Mouse (Mus musculus): Measurements from ENCODE around the gene Cplx3. TPM values are rescaled to one million over a fixed set of nuclear protein-coding genes. Genes with fewer than 3 reads are reported as not detected.

Cplx3 gene
- total RNA-seq, 2 experiments from 2014 or later: 16.3 to 27.4 TPM

DNA sequence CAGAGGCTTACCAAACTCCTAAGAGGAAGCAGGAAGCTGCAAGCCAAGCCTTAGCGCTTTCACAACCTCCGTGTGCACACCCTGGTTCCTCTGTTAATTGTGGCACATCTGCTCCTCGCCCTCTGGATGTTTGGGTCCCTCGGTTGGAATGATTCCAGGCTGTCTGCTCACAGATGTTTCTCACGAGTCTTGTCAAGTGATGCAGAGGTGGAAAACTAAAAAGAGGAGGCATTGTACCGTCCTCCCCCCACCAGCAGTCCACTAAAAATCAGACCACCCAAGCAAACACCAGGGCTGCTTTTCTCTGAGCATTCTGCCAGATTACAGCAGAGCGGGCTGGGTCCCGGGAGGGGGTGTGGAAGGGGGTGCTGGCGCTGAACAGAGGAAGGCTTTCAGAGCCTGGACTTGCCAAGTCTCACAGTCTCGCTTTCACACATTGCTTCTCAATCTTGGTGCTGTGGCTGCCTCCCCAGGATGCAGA is 40.3 kb downstream of the Cplx3 start:
- intact Hi-C loops (cut with DNase I): no loop called here
- DNase-seq (ENCODE audit: low spot score in 2 of 2): peak; percentile 57 to 62

- intact Hi-C loops (cut with DNase I): no loop called here
Observed at GRCm38 (mm10) chr9:57564609-57565008, 41.5 kb downstream of the Cplx3 start.

DNA sequence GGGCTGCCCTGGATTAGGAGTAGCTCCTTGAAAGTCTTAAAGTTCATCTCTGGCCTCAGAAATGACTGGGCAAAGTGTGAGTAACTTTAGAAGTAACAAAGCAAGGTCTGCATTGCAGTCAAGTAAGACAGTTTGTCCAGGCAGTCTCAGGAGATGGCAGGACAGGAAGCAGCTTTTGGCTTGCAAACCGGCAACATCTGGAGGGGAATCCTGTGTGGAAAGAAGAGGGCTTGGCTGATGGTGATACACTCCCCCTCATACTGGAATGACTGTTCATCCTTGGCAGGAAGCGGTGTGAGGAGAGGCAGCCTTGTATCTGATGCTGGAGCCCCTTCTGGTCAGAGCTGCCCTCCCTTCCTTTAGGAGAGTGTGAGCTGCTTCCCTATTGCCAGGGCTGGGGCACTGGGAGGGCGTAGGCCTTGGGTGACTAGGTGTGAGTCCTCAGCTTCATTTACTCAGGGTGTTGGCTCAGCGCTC is 43.1 kb downstream of the Cplx3 start:
- DNase-seq (ENCODE audit: low spot score in 2 of 2): peak; percentile 45 to 50
- intact Hi-C loops (cut with DNase I): no loop called here

More at GRCm38 (mm10) chr9:57564609-57565008, 41.5 kb downstream of the Cplx3 start:
- DNase-seq (ENCODE audit: low spot score in 2 of 2): no peak

DNA sequence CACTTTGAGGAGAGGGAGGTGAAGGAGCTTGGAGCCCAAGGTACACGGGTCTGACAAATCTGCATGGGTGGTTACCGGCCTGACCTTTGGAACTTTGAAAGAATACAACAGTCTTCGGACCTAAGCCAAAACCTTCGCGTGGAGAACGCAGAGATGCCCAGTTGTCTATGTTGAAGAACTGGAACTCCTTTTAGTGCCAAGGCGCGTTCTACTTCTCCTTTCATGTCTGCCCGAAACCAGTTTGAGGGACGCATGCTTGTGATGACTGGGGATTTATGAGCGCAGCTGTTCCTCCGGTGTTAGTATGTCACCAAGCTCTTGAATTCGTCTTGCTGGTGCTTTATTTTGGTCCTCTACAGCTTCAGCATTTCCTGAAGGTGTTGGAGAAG is 44.4 kb downstream of the Cplx3 start:
- DNase-seq (ENCODE audit: low spot score in 2 of 2): no peak
- intact Hi-C loops (cut with DNase I): no loop called here

DNA sequence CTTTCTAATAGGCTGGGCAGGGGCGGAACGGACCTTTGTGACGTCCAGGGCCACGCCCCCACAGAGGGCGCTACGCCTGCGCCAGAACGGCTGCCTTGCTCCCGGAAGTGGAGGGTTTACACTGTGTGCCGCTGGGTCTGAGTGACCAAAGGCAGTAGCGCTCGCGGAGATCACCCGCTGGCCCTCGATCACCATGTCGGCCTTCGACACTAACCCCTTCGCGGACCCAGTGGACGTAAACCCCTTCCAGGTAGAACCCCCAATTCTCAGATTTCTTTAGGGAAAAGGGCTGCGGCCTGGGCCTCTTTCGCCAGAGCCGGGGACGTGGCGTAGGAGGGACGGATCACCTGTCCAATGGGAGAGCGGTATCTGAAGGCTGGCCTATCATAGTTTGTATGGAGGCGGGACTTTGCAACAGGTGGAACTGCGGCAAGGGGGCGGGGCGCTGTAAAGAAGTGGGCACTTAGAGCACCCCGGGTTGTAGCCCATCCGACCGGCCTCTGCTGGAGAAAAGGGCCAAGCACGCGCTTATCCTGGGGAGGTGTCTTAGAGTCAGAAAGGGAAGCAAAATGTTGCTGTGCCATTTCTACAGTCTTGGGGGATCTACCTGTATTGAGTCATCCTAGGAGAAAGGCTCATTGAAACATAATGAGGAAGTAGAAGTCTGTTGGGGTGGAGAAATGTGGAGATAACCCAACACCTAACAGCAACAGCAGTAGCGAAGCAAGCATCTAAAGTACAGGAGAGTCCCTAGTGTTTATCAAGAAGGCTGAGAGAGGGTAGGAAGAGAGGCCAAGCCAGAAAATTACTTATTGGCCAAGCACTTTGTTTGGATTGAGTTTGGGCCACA is 45.0 kb downstream of the Cplx3 start, which contains the start of gene Scamp2:
Gene Scamp2 (plus strand): TSS at position 83 of the 850 bp plus-strand sequence.
- intact Hi-C loops (cut with DNase I): no loop called here
- peak; percentile 96 to 97 for DNase-seq (ENCODE audit: low spot score in 2 of 2)

- DNase-seq (ENCODE audit: low spot score in 2 of 2): no peak
- intact Hi-C loops (cut with DNase I): no loop called here
Observed at GRCm38 (mm10) chr9:57560263-57560662, 45.8 kb downstream of the Cplx3 start.

GRCm38 (mm10) chr9:57559568-57559967 is 46.5 kb downstream of the Cplx3 start:
- intact Hi-C loops (cut with DNase I): no loop called here
- no peak for DNase-seq (ENCODE audit: low spot score in 2 of 2)

DNA sequence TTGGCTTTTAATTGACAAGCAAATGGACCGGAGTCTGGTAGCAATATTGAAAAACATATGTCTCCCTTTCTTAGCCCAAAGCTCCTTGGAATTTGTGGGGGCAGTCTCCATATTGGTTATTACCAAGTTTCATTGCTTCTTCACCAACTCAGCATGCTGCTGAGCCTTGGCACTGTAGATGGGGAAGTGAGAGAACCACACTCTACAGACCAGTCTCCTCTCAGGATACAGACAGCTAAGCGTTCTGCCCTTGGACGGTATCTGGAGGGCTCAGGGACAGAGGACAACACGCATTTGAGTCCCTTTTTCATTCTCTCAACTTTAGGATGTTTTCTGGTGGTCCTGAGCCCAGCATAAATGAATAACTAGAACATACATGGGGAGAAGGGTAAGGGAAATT is 47.5 kb downstream of the Cplx3 start:
- intact Hi-C loops (cut with DNase I): no loop called here
- no peak for DNase-seq (ENCODE audit: low spot score in 2 of 2)

GRCm38 (mm10) chr9:57557215-57557614 is 48.9 kb downstream of the Cplx3 start:
- no peak for DNase-seq (ENCODE audit: low spot score in 2 of 2)
- intact Hi-C loops (cut with DNase I): no loop called here

DNA sequence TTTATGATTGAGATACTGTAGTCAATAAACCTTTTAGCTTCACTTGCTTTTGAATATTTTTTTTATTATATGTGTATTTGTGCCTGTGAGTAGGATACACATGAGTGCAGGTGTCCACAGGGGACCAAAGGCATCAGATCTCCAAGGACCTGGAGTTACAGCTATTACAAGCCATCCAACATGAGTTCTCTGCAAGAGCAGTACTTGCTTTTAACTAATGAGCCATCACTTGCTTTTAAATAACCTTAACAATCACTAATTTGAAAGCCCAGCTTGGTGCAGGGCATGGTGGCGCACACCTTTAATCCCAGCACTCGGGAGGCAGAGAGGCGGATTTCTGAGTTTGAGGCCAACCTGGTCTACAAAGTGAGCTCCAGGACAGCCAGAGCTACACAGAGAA is 51.3 kb downstream of the Cplx3 start:
- DNase-seq (ENCODE audit: low spot score in 2 of 2): no peak
- intact Hi-C loops (cut with DNase I): no loop called here

GRCm38 (mm10) chr9:57553119-57553518 is 53.0 kb downstream of the Cplx3 start:
- intact Hi-C loops (cut with DNase I): no loop called here

DNA sequence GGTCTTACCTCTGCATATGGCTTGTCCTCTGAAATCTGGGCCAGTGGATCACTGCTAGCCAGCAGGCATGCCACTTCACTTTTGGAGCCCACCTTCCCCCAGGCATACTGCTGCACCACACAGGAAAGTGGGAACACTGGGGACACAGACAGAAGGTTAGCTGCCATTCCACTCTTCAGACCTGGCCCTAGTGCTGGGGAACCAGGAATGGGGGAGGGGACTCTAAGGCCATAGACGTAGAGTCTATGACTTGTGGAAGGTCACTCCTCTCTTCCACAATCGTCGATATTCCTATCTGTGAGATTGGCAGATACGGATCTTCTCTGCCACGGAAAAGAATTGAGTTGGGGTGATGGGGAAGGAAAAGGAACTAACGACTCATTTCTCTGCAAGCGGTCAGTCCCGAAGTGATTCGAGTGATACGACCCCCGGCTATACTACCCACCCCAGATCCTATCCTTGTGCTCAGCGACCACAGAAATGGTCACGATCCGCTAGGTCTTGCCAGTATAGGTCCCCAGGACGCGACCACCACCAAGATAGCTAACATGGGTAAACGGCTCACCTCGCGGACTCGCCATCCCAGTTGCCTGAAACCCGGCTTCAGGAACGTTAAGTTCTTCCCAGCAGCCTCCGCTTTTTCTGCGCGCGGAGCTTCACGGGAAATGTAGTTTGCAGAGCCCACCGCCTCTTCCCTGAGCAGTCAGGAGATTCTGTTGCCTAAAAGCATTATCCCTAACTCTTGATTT is 53.8 kb downstream of the Cplx3 start, which contains the start of gene Mpi:
Gene Mpi (minus strand): TSS at position 625 of the 749 bp plus-strand sequence.
- DNase-seq (ENCODE audit: low spot score in 2 of 2): peak; percentile 79 to 81
- intact Hi-C loops (cut with DNase I): no loop called here

More at GRCm38 (mm10) chr9:57553119-57553518, 53.0 kb downstream of the Cplx3 start:
- no peak for DNase-seq (ENCODE audit: low spot score in 2 of 2)

DNA sequence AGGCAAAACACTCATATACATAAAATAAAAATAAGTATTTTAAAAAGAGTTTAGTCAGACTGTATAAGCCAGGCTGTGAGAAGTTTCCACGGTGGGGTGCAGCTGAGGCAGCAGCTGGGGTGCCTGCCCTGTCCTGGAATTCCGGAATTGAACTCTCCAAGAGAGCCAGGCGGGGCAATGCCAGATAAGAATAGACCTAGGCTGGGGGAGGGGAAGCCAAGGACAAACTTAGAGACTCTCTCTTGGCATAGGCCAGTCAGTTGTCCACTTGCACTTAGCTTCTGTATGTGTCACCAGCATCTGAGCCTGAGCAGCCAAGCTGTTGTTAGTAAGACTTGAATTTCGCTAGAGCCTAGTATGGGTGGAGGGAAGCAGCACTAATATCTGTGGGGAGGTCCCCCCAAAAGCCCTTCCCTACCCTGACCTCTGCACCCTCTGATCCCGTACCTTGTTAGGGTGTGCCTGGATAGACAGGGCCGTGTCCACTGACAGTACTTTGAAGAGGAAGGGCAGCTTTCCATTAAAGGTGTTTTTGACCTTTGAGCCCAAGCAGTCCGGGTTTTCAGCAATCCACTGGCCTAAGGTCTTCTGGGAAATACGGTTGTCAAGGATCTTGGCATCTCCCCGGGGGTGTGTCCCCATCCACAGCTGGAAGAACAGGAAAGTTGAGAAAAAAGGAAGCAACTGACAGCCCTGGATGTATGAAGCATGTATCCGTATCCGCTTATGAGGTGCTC is 55.8 kb downstream of the Cplx3 start:
- intact Hi-C loops (cut with DNase I): no loop called here
- DNase-seq (ENCODE audit: low spot score in 2 of 2): no peak

Other genes with a start within 250 kb of the Cplx3 start
- gene Ppcdc, start 166.2 kb downstream of the Cplx3 start, total RNA-seq (2021): 10 to 100 TPM; 13.8 to 16.6 TPM
- gene Scamp5, start 138.2 kb downstream of the Cplx3 start, total RNA-seq (2021): 100 to 1,000 TPM; 381 to 434 TPM
- 10 to 100 TPM; 16.4 to 20.3 TPM for gene Rpp25, start 102.3 kb downstream of the Cplx3 start, total RNA-seq (2021)
- gene Cox5a, start 85.0 kb downstream of the Cplx3 start, total RNA-seq (2021): 100 to 1,000 TPM; 378 to 426 TPM
- gene Fam219b, start 68.8 kb downstream of the Cplx3 start, total RNA-seq (2021): 10 to 100 TPM; 17.3 to 21.5 TPM
- 10 to 100 TPM; 63.6 to 66.3 TPM for gene Mpi, start 53.5 kb downstream of the Cplx3 start, total RNA-seq (2021)
- gene Scamp2, start 45.3 kb downstream of the Cplx3 start, total RNA-seq (2021): 10 to 100 TPM; 18.2 to 24.2 TPM
- gene Ulk3, start 16.8 kb downstream of the Cplx3 start, total RNA-seq (2021): 10 to 100 TPM; 23.9 to 38.5 TPM
- gene Lman1l, start 14.5 kb upstream of the Cplx3 start, total RNA-seq (2021): not detected
- 10 to 100 TPM; 36.7 to 38.6 TPM for gene Csk, start 47.4 kb upstream of the Cplx3 start, total RNA-seq (2021)
- gene Cyp1a2, start 77.4 kb upstream of the Cplx3 start, total RNA-seq (2021): not detected
- under 1 TPM in 1 of 2 experiments, not detected in 1; 0.22 TPM for gene Cyp1a1, start 81.6 kb upstream of the Cplx3 start, total RNA-seq (2021)
- 10 to 100 TPM; 13.2 to 14.9 TPM for gene Edc3, start 102.3 kb upstream of the Cplx3 start, total RNA-seq (2021)
- gene Clk3, start 159.6 kb upstream of the Cplx3 start, total RNA-seq (2021): 10 to 100 TPM; 69.2 to 84.8 TPM
- gene Arid3b, start 230.5 kb upstream of the Cplx3 start, total RNA-seq (2021): 10 to 100 TPM in 1 of 2 experiments, 1 to 10 TPM in 1; 6.4 to 13.5 TPM

All from left cerebral cortex, postnatal 36 days (tissue).